Mouse (Mus musculus): ENCODE measurements around the gene Fmo6.

Fmo6 gene

GRCm38 (mm10) chr1:162937415-162937814 is at the start of gene Fmo6:
TSS of gene Fmo6 (minus strand) at chr1:162937515.
- no peak for DNase-seq

- DNase-seq, result no peak
These were observed 49.5 kb upstream of the Fmo6 start for GRCm38 (mm10) chr1:162986777-162987176.

GRCm38 (mm10) chr1:162986121-162986748 is 48.9 kb upstream of the Fmo6 start:
- no peak for DNase-seq

- no peak for DNase-seq
These were observed 47.1 kb upstream of the Fmo6 start, which contains the start of gene Fmo3 for GRCm38 (mm10) chr1:162984428-162984827. TSS of gene Fmo3 (minus strand) at chr1:162984528.

- no peak for DNase-seq
These were observed 26.2 kb upstream of the Fmo6 start for GRCm38 (mm10) chr1:162963556-162963955.

GRCm38 (mm10) chr1:162957422-162957821 is 20.1 kb upstream of the Fmo6 start:
- DNase-seq, result no peak

- DNase-seq, result no peak
These were observed 15.8 kb upstream of the Fmo6 start for GRCm38 (mm10) chr1:162953079-162953478.

- no peak for DNase-seq
These were observed 12.4 kb upstream of the Fmo6 start for GRCm38 (mm10) chr1:162949763-162950162.

GRCm38 (mm10) chr1:162947934-162948333 is 10.6 kb upstream of the Fmo6 start:
- DNase-seq, result no peak

GRCm38 (mm10) chr1:162946837-162947558 is 9.7 kb upstream of the Fmo6 start:
- no peak for DNase-seq

- no peak for DNase-seq
These were observed 6.4 kb upstream of the Fmo6 start for GRCm38 (mm10) chr1:162943700-162944099.

GRCm38 (mm10) chr1:162938696-162939351 is 1.5 kb upstream of the Fmo6 start:
- no peak for DNase-seq

GRCm38 (mm10) chr1:162937970-162938695 is 818 bp upstream of the Fmo6 start:
- no peak for DNase-seq

- DNase-seq, result no peak
These were observed 2.8 kb downstream of the Fmo6 start for GRCm38 (mm10) chr1:162934374-162935012.

- no peak for DNase-seq
These were observed 4.9 kb downstream of the Fmo6 start for GRCm38 (mm10) chr1:162932386-162932785.

GRCm38 (mm10) chr1:162931880-162932279 is 5.4 kb downstream of the Fmo6 start:
- no peak for DNase-seq

GRCm38 (mm10) chr1:162931310-162931875 is 5.9 kb downstream of the Fmo6 start:
- no peak for DNase-seq

GRCm38 (mm10) chr1:162930631-162931030 is 6.7 kb downstream of the Fmo6 start:
- DNase-seq, result no peak

GRCm38 (mm10) chr1:162929146-162929545 is 8.2 kb downstream of the Fmo6 start:
- no peak for DNase-seq

GRCm38 (mm10) chr1:162925121-162925520 is 12.2 kb downstream of the Fmo6 start:
- DNase-seq, result no peak

- no peak for DNase-seq
These were observed 20.7 kb downstream of the Fmo6 start for GRCm38 (mm10) chr1:162916661-162917060.

- DNase-seq, result no peak
These were observed 22.3 kb downstream of the Fmo6 start for GRCm38 (mm10) chr1:162914932-162915556.

Measured in thymus, postnatal 25 days (tissue).